ENCODE assay signal across 8 mouse cellular contexts in genomic region chr2:84635611-84636010, GRCm38 (mm10). TPM values are rescaled to one million over a fixed set of nuclear protein-coding genes. Genes with fewer than 3 reads are reported as not detected.
DNase-seq lines count a peak whose midpoint lies in the region; ATAC-seq lines count a peak whose summit lies in the region.

No protein-coding gene starts in this region.

- peaks cover 68% of the 10 kb centered on the region for H3K4me1 ChIP-seq in embryonic facial prominence, embryonic 10.5 days

- H3K9me3 ChIP-seq in embryonic facial prominence, embryonic 10.5 days, result no peaks in the 10 kb centered on the region

- intact Hi-C loops in left cerebral cortex, postnatal 25 days (cut with DNase I), result loop anchor here (2.0 kb wide), 1 partner anchor 13 kb away; no protein-coding TSS in a partner anchor

- peak; percentile 88 for DNase-seq in adrenal gland, postnatal 10 days
- peak; percentile 73 for DNase-seq in embryonic facial prominence, embryonic 10.5 days (ENCODE audit: low spot score)
- peak; percentile 97 for DNase-seq in kidney, adult 11 months
- DNase-seq in left cerebral cortex, postnatal 25 days (ENCODE audit: low spot score in 2 of 2), result peak; percentile 67 to 80
- peak; percentile 65 for DNase-seq in right cerebral cortex, postnatal 25 days
- no peak for DNase-seq in thymus, postnatal 25 days

- peak; percentile 63 for ATAC-seq in granulocyte monocyte progenitor cell, adult 5-6 weeks (replicated peaks; ENCODE audit: poor library complexity, severe bottlenecking)
- peak; percentile 23; the same call in 1 of the 2 replicates for ATAC-seq in megakaryocyte progenitor cell, adult 5-6 weeks (replicated peaks; ENCODE audit: poor library complexity)

- 3% methylated on average over 2 of the region's 2 CpGs for WGBS in embryonic facial prominence, embryonic 10.5 days

- peak overlapping the region; percentile 82 for H3K27ac ChIP-seq in embryonic facial prominence, embryonic 10.5 days (replicated peaks)

- H3K27me3 ChIP-seq in embryonic facial prominence, embryonic 10.5 days (replicated peaks; ENCODE audit: low read depth, poor library complexity, severe bottlenecking), result no peaks in the 10 kb centered on the region

- H3K4me3 ChIP-seq in embryonic facial prominence, embryonic 10.5 days, result peak overlapping the region; percentile 39

- H3K36me3 ChIP-seq in embryonic facial prominence, embryonic 10.5 days (replicated peaks), result 0 out of 2 replicates have a peak, but pooled peaks cover under 1% of the 10 kb centered on the region

RNA-seq across cellular contexts. Expression of gene Ctnnd1, which starts 15.0 kb away (rescaled TPM):
- total RNA-seq in adrenal gland, postnatal 10 days (2021), result 100 to 1,000 TPM; 112 to 126 TPM
- 43.3 and 44.3 TPM in 2 replicates for polyA plus RNA-seq in embryonic facial prominence, embryonic 10.5 days (2016; fragmentation: Nextera tagmentation; extraction: Ambion mirVana)
- 30.6 and 34.8 TPM in 2 replicates for total RNA-seq in granulocyte monocyte progenitor cell, adult 5-6 weeks (2014; fragmentation: Nextera tagmentation)
- total RNA-seq in granulocyte monocyte progenitor cell, adult 5-6 weeks (2017), result 27.4 and 44.7 TPM in 2 replicates
- 10 to 100 TPM; 69.0 to 69.4 TPM for total RNA-seq in left cerebral cortex, postnatal 25 days (2021)
- 21.2 and 26.8 TPM in 2 replicates for total RNA-seq in megakaryocyte progenitor cell, adult 5-6 weeks (2015)
- total RNA-seq in megakaryocyte progenitor cell, adult 5-6 weeks (2017), result 18.4 and 27.5 TPM in 2 replicates

RNA-seq across cellular contexts. Expression of gene Btbd18, which starts 23.3 kb away (rescaled TPM):
- total RNA-seq in adrenal gland, postnatal 10 days (2021), result under 1 TPM in 1 of 2 experiments, not detected in 1; 0.15 TPM
- 0.14 and 0.41 TPM in 2 replicates for polyA plus RNA-seq in embryonic facial prominence, embryonic 10.5 days (2016; fragmentation: Nextera tagmentation; extraction: Ambion mirVana)
- not detected in 2 replicates for total RNA-seq in granulocyte monocyte progenitor cell, adult 5-6 weeks (2014; fragmentation: Nextera tagmentation)
- not detected in 2 replicates for total RNA-seq in granulocyte monocyte progenitor cell, adult 5-6 weeks (2017)
- not detected for total RNA-seq in left cerebral cortex, postnatal 25 days (2021)
- total RNA-seq in megakaryocyte progenitor cell, adult 5-6 weeks (2015), result not detected in 2 replicates
- total RNA-seq in megakaryocyte progenitor cell, adult 5-6 weeks (2017), result not detected in 2 replicates

RNA-seq across cellular contexts. Expression of gene Selenoh, which starts 35.0 kb away (rescaled TPM):
- total RNA-seq in adrenal gland, postnatal 10 days (2021), result 10 to 100 TPM; 55.4 to 67.6 TPM
- 505 and 520 TPM in 2 replicates for polyA plus RNA-seq in embryonic facial prominence, embryonic 10.5 days (2016; fragmentation: Nextera tagmentation; extraction: Ambion mirVana)
- total RNA-seq in granulocyte monocyte progenitor cell, adult 5-6 weeks (2014; fragmentation: Nextera tagmentation), result 189 and 209 TPM in 2 replicates
- 156 and 175 TPM in 2 replicates for total RNA-seq in granulocyte monocyte progenitor cell, adult 5-6 weeks (2017)
- total RNA-seq in left cerebral cortex, postnatal 25 days (2021), result 10 to 100 TPM; 31.7 to 39.6 TPM
- 251 and 263 TPM in 2 replicates for total RNA-seq in megakaryocyte progenitor cell, adult 5-6 weeks (2015)
- 122 and 127 TPM in 2 replicates for total RNA-seq in megakaryocyte progenitor cell, adult 5-6 weeks (2017)

RNA-seq across cellular contexts. Expression of gene Gm28635, which starts 42.2 kb away (rescaled TPM):
- total RNA-seq in adrenal gland, postnatal 10 days (2021), result not detected
- not detected in 2 replicates for polyA plus RNA-seq in embryonic facial prominence, embryonic 10.5 days (2016; fragmentation: Nextera tagmentation; extraction: Ambion mirVana)
- not detected in 2 replicates for total RNA-seq in granulocyte monocyte progenitor cell, adult 5-6 weeks (2014; fragmentation: Nextera tagmentation)
- total RNA-seq in granulocyte monocyte progenitor cell, adult 5-6 weeks (2017), result not detected in 2 replicates
- total RNA-seq in left cerebral cortex, postnatal 25 days (2021), result 1 to 10 TPM; 7.7 to 10.0 TPM
- not detected in 2 replicates for total RNA-seq in megakaryocyte progenitor cell, adult 5-6 weeks (2015)
- total RNA-seq in megakaryocyte progenitor cell, adult 5-6 weeks (2017), result 0.44 TPM in 1 of 2 replicates, not detected in the other

RNA-seq across cellular contexts. Expression of gene Med19, which starts 42.6 kb away (rescaled TPM):
- 10 to 100 TPM; 18.3 to 19.5 TPM for total RNA-seq in adrenal gland, postnatal 10 days (2021)
- polyA plus RNA-seq in embryonic facial prominence, embryonic 10.5 days (2016; fragmentation: Nextera tagmentation; extraction: Ambion mirVana), result 45.3 and 46.4 TPM in 2 replicates
- 16.7 and 24.4 TPM in 2 replicates for total RNA-seq in granulocyte monocyte progenitor cell, adult 5-6 weeks (2014; fragmentation: Nextera tagmentation)
- total RNA-seq in granulocyte monocyte progenitor cell, adult 5-6 weeks (2017), result 25.5 and 28.5 TPM in 2 replicates
- total RNA-seq in left cerebral cortex, postnatal 25 days (2021), result 10 to 100 TPM; 30.4 to 32.0 TPM
- total RNA-seq in megakaryocyte progenitor cell, adult 5-6 weeks (2015), result 30.8 and 40.2 TPM in 2 replicates
- 21.4 and 26.4 TPM in 2 replicates for total RNA-seq in megakaryocyte progenitor cell, adult 5-6 weeks (2017)
